Mouse (Mus musculus): ENCODE data around the gene Ifnl2.

GRCm38 (mm10) chr7:28476191-28476590 is 34.1 kb downstream of the Ifnl2 start:
- TF ChIP-seq POLR2AphosphoS5 (IDR thresholded peaks at IDR 0.05; ENCODE audit: insufficient replicate concordance, low read depth, low read length) = no peak
- no peak for TF ChIP-seq CTCF (IDR thresholded peaks at IDR 0.05; ENCODE audit: low read depth, low read length)
- TF ChIP-seq TAL1 (conservative IDR thresholded peaks at IDR 0.05; ENCODE audit: low read depth, low read length) = no peak

Data from G1E (cell line).